Mouse (Mus musculus) megakaryocyte progenitor cell, adult 5-6 weeks (primary cell): ENCODE results near the gene Zfp654. TPM values are rescaled to one million over a fixed set of nuclear protein-coding genes. Genes with fewer than 3 reads are reported as not detected.
A peak's percentile ranks its signal among the peaks of the same experiment; 100 is the strongest.

Experiments
- ATAC-seq: replicated peaks from 2 replicates; pipeline ENCODE4 v1.8.0; 2016; ENCODE audit warnings: mild to moderate bottlenecking, moderate TSS enrichment, inconsistent platforms; ENCODE audit not compliant: poor library complexity
- total RNA-seq, 2 experiments: library from RNA; stranded (forward) in 1 of 2; stranded (reverse) in 1 of 2; fragments of 157-497, 149-512 nt in 1 of 2; fragments of 200-1000 nt in 1 of 2; gene quantifications; 2 replicates each; pipeline versions ENCODE4 v1.2.3 to v1.2.4; 2015 to 2017

Zfp654 gene
- total RNA-seq, 2 experiments from 2014 or later: 12.6 to 28.5 TPM

GRCm38 (mm10) chr16:64770521-64771430, 80.7 kb downstream of the Zfp654 start, which contains the start of gene 4930453N24Rik:
Gene 4930453N24Rik, minus strand, starts transcription at chr16:64771161.
- peak; percentile 96 for ATAC-seq

GRCm38 (mm10) chr16:64766696-64767300, 84.7 kb downstream of the Zfp654 start:
- ATAC-seq: no peak

GRCm38 (mm10) chr16:64759245-64759626, 92.2 kb downstream of the Zfp654 start:
- ATAC-seq: no peak

- peak; percentile 68 for ATAC-seq
Measured at GRCm38 (mm10) chr16:64758561-64759244, 92.7 kb downstream of the Zfp654 start.

- ATAC-seq: peak; percentile 9
Measured at GRCm38 (mm10) chr16:64757666-64758400, 93.6 kb downstream of the Zfp654 start.

- peak; percentile 54 for ATAC-seq
Measured at GRCm38 (mm10) chr16:64756321-64756720, 95.1 kb downstream of the Zfp654 start.

- peak; percentile 48 for ATAC-seq
Measured at GRCm38 (mm10) chr16:64754743-64755139, 96.7 kb downstream of the Zfp654 start.

- ATAC-seq: no peak
Measured at GRCm38 (mm10) chr16:64753990-64754742, 97.3 kb downstream of the Zfp654 start.

- ATAC-seq: peak; percentile 91
Measured at GRCm38 (mm10) chr16:64748237-64748636, 103.2 kb downstream of the Zfp654 start.

GRCm38 (mm10) chr16:64745089-64745488, 106.4 kb downstream of the Zfp654 start:
- peak; percentile 63 for ATAC-seq

GRCm38 (mm10) chr16:64737289-64737688, 114.2 kb downstream of the Zfp654 start:
- ATAC-seq: no peak

Other genes with a start within 250 kb of the Zfp654 start
- gene Csnka2ip, start 249.2 kb downstream of the Zfp654 start, total RNA-seq (2015): not detected in 2 replicates
- gene Csnka2ip, start 249.2 kb downstream of the Zfp654 start, total RNA-seq (2017): not detected in 2 replicates
- 47.2 and 51.2 TPM in 2 replicates for gene 4930453N24Rik, start 80.5 kb downstream of the Zfp654 start, total RNA-seq (2015)
- 22.5 and 33.8 TPM in 2 replicates for gene 4930453N24Rik, start 80.5 kb downstream of the Zfp654 start, total RNA-seq (2017)
- gene Cggbp1, start 344 bp upstream of the Zfp654 start, total RNA-seq (2015): 119 and 134 TPM in 2 replicates
- 81.9 and 107 TPM in 2 replicates for gene Cggbp1, start 344 bp upstream of the Zfp654 start, total RNA-seq (2017)